Mouse (Mus musculus) effector memory CD4-positive, alpha-beta T cell, adult 7 months (primary cell): Measurements from ENCODE around the gene Pid1. TPM values are rescaled to one million over a fixed set of nuclear protein-coding genes. Genes with fewer than 3 reads are reported as not detected.

ENCODE experiments used
- polyA plus RNA-seq: library from polyadenylated mRNA; unstranded; fragments of 100-300 nt; shearing (Covaris generic); gene quantifications from one replicate; pipeline ENCODE4 v1.2.1, GENCODE M21; 2017

Pid1 gene
- polyA plus RNA-seq: 1.5 TPM

DNA sequence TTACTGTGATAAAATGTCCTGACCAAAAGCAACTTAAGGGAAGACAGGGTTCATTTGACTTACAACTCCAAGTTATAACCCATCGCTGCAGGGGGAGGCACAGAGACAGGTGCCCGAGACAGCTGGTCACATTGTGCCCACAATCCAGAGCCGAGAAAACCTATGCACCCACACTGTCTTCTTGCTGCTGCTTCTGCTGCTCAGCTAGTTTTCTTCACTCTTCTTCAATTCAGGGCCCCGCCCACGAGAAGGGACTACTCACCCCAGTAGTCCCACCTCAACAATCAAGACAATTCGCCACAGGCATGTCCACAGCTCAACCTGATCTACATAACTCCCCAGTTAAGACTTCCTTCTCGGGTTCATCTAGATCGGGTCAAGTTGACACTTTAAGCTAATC is at the start of gene Pid1:
Gene Pid1 (minus strand): TSS at position 214 of the 400 bp plus-strand sequence.

